Mouse (Mus musculus) lung, adult 2 months (tissue): ENCODE results near the gene Dram1.

ENCODE experiments used
- CTCF ChIP-seq: fragments of 200-500 bp; IDR thresholded peaks from 2 replicates; pipeline ENCODE4 v1.5.1; 2011; ENCODE audit warnings: mild to moderate bottlenecking, low read length, control low read depth; ENCODE audit not compliant: insufficient read depth
- POLR2A ChIP-seq: fragments of 200-500 bp; IDR thresholded peaks from 2 replicates; pipeline ENCODE4 v1.6.1; 2011; ENCODE audit warnings: low read depth, mild to moderate bottlenecking, control low read depth, low read length, borderline replicate concordance; ENCODE audit errors: extremely low read depth

GRCm38 (mm10) chr10:88340660-88341059 lies 38.2 kb downstream of the Dram1 start:
- TF ChIP-seq CTCF, result no peak
- no peak for TF ChIP-seq POLR2A
